Mouse (Mus musculus) C2C12 (cell line): Measurements from ENCODE around the gene C2cd5. TPM values are rescaled to one million over a fixed set of nuclear protein-coding genes. Genes with fewer than 3 reads are reported as not detected.

Source experiments
- H3K27me3 ChIP-seq: one replicate; pipeline ENCODE4 v1.6.1; 2011; ENCODE audit not compliant: control insufficient read depth, insufficient read depth, insufficient read length
- H3K36me3 ChIP-seq: one replicate; pipeline ENCODE4 v1.6.1; 2011; ENCODE audit not compliant: control insufficient read depth, insufficient read depth
- H3K4me3 ChIP-seq: one replicate; pipeline ENCODE4 v1.5.1; 2011; ENCODE audit warnings: mild to moderate bottlenecking, control low read depth; ENCODE audit not compliant: poor library complexity, insufficient read depth, severe bottlenecking
- H3K79me2 ChIP-seq: one replicate; pipeline ENCODE4 v1.6.1; 2011; ENCODE audit not compliant: control insufficient read depth, insufficient read depth
- H3K79me3 ChIP-seq: one replicate; pipeline ENCODE4 v1.6.1; 2011; ENCODE audit warnings: low read depth, control low read depth
- H3ac ChIP-seq: one replicate; pipeline ENCODE3; 2011; ENCODE audit warnings: low read depth; ENCODE audit not compliant: control insufficient read depth, insufficient read length
- CEBPB ChIP-seq: IDR thresholded peaks from one replicate; pipeline ENCODE4 v1.6.1; 2011; ENCODE audit warnings: low read depth, mild to moderate bottlenecking, control low read depth, moderate library complexity
- CTCF ChIP-seq: IDR thresholded peaks from one replicate; pipeline ENCODE4 v1.5.1; 2011; ENCODE audit not compliant: control insufficient read depth, insufficient read depth, insufficient read length
- FOSL1 ChIP-seq: IDR thresholded peaks from one replicate; pipeline ENCODE4 v1.8.0; 2011; ENCODE audit warnings: mild to moderate bottlenecking, low read length; ENCODE audit not compliant: poor library complexity, insufficient read depth, severe bottlenecking
- MAX ChIP-seq: IDR thresholded peaks from one replicate; pipeline ENCODE4 v1.6.1; 2011; ENCODE audit warnings: mild to moderate bottlenecking, control low read depth
- MYOD1 ChIP-seq: IDR thresholded peaks from one replicate; pipeline ENCODE4 v1.6.1; 2011; ENCODE audit warnings: low read depth; ENCODE audit not compliant: control insufficient read depth, insufficient read length
- MYOG ChIP-seq: IDR thresholded peaks from one replicate; pipeline ENCODE4 v1.6.1; 2011; ENCODE audit not compliant: control insufficient read depth, insufficient read length; ENCODE audit errors: extremely low read depth
- USF1 ChIP-seq: IDR thresholded peaks from one replicate; pipeline ENCODE4 v1.6.1; 2011; ENCODE audit warnings: low read depth, mild to moderate bottlenecking, control low read depth, moderate library complexity
- polyA plus RNA-seq: library from polyadenylated mRNA; unstranded; fragments of >200 nt; fragmentation: generic; extraction: Trizol; gene quantifications from one replicate; pipeline ENCODE4 v1.2.1, GENCODE M21; 2012; ENCODE audit warnings: missing spikeins

C2cd5 gene
- polyA plus RNA-seq, 1 experiment: 4.8 TPM

DNA sequence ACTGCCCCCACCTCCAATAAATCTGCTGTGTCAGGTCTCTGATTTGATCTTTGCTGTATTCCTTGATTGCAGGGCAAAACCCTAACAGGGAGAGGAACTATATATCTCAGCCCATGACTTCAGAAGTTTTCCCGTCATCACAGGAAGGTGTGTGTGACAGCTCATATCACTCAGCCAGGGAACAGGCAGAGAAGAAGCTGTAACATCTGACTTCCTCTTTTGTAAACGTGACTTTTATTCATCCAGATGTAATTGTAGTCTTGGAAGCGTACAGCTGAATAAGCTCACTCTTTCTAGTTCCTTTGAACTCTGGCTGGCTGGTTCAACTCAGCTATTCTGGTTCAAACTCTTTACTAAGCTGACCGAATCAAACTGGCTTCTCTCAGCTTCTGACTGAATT is 30.5 kb upstream of the C2cd5 start:
- no peak overlapping the region for H3ac ChIP-seq
- no peaks in the 10 kb centered on the region for H3K79me2 ChIP-seq
- no peaks in the 10 kb centered on the region for H3K79me3 ChIP-seq
- H3K36me3 ChIP-seq: no peaks in the 10 kb centered on the region
- H3K27me3 ChIP-seq: no peaks in the 10 kb centered on the region
- no peak for TF ChIP-seq CTCF
- no peak for TF ChIP-seq USF1
- no peak for TF ChIP-seq FOSL1
- TF ChIP-seq CEBPB: no peak
- no peak for TF ChIP-seq MYOG
- no peak for TF ChIP-seq MAX
- TF ChIP-seq MYOD1: no peak
- no peak overlapping the region for H3K4me3 ChIP-seq

DNA sequence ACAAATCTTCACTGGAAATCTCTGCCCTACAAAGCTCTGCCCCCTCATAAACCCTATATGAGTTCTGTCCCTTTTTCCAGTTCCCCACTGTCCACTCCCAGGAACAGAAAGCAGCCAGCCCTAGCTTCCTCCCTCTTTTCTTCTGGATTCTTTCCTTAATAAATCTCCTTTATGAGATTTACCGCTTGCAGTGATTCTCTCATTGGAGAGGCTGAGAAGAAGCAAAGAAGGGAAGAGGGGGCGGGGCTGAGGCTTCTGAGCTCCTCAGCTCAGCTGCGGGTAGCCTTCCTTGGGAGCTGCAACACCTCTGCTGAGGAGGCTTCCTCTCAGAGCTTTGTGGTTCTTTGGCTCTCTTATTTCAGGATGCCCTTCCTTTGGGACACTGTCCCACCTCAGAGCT is 30.0 kb upstream of the C2cd5 start:
- Histone ChIP-seq H3K27me3 (no peaks in the 10 kb centered on the region), H3K36me3 (no peaks in the 10 kb centered on the region), H3K79me3 (no peaks in the 10 kb centered on the region), H3K4me3 (no peak overlapping the region), H3ac (no peak overlapping the region), H3K79me2 (no peaks in the 10 kb centered on the region)
- TF ChIP-seq MYOG (no peak), CTCF (no peak), MAX (no peak)

DNA sequence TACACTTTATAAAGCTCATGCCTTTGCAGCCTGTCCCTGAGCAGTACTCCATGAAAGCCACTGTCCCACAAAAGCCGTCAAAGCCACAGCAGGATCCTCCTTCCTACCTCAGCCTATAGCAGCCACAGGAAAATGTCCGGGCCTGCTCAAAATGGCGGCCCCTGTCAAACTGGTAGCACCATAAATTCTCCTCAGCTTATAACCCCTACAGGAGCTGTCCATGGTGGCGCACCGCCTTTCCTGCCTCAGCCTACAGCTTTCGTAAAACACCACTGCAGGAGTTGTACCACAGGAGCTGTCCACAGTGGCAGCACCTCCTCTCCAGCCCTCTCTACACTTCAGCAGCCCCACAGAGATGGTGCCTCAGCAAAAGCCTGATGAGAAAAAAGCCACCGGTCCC is 29.5 kb upstream of the C2cd5 start:
- H3K79me3 ChIP-seq: no peaks in the 10 kb centered on the region
- H3K27me3 ChIP-seq: no peaks in the 10 kb centered on the region
- H3K36me3 ChIP-seq: no peaks in the 10 kb centered on the region
- TF ChIP-seq CEBPB (no peak), CTCF (no peak), FOSL1 (no peak), MYOD1 (no peak), MAX (no peak), MYOG (no peak)
- H3K79me2 ChIP-seq: no peaks in the 10 kb centered on the region
- H3ac ChIP-seq: no peak overlapping the region
- no peak overlapping the region for H3K4me3 ChIP-seq

DNA sequence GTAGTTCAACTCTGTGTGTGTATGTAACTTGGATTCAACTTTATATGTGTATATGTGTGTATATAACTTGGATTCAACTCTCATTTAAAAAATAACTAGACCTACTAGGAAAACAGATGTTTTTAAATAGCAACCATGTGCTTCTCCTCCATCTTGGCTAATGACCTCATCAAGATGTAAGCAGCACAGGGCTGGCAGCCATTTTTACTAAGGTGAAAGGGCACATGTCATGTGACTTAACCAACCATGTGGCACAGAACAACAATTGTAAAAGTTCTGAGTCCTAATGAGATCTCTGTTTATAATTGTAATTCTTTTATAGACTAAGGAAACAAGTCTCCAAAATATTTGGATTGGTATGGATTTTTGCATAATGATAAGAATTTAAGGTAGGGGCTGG is 25.8 kb upstream of the C2cd5 start:
- TF ChIP-seq MYOD1: no peak
- no peak for TF ChIP-seq CEBPB
- no peak for TF ChIP-seq CTCF
- TF ChIP-seq MYOG: no peak
- TF ChIP-seq FOSL1: no peak
- TF ChIP-seq USF1: no peak
- TF ChIP-seq MAX: no peak
- H3ac ChIP-seq: no peak overlapping the region

DNA sequence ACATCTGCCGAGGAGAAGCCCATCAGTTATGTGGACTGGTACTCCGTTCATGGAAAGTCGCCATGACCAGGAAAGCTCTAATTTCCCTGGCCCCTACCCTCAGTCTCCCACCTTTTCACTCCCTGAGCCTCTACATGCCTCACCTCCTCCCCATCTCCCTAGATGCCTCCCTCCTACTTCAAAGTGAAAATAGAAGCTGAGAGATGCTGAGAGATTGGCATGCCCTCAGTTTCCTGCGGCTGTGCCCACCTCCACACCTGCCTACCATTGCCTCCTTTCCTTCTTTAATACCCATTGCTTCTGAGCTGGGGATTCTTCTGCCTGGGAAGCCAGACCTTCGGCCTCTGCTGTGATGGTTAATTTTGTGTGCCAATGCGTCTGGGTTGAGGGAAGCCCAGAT is 19.4 kb upstream of the C2cd5 start:
- Histone ChIP-seq H3K79me3 (no peaks in the 10 kb centered on the region), H3K4me3 (no peak overlapping the region), H3ac (no peak overlapping the region), H3K79me2 (no peaks in the 10 kb centered on the region), H3K36me3 (no peaks in the 10 kb centered on the region), H3K27me3 (no peaks in the 10 kb centered on the region)
- TF ChIP-seq MYOD1: no peak

More for the DNA sequence above, 25.8 kb upstream of the C2cd5 start:
- H3K27me3 ChIP-seq: no peaks in the 10 kb centered on the region
- H3K79me3 ChIP-seq: no peaks in the 10 kb centered on the region
- H3K36me3 ChIP-seq: no peaks in the 10 kb centered on the region
- H3K4me3 ChIP-seq: no peak overlapping the region
- no peaks in the 10 kb centered on the region for H3K79me2 ChIP-seq

DNA sequence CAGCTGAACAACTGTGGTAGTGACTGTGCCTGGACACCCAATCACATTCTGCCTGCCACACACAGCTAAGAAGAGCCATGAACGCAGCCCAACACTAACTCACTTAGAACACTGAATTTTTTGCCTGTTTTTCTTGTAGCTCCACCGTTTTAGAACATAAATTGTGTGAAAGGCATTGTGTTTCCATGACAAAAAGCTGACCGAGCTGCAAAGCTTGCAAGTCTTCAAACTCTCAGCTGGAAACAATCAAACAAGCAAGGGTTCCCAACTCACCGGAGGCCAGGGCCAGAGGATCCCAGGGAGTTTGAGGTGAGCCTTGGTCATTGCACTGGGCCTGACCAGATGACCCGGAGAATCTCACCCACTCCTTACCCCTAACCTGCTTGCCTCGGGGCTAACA is 16.8 kb upstream of the C2cd5 start:
- Histone ChIP-seq H3K36me3 (no peaks in the 10 kb centered on the region), H3K27me3 (no peaks in the 10 kb centered on the region)
- TF ChIP-seq USF1: no peak

More for the DNA sequence above, 16.8 kb upstream of the C2cd5 start:
- H3K79me2 ChIP-seq: no peaks in the 10 kb centered on the region
- no peak overlapping the region for H3ac ChIP-seq
- H3K79me3 ChIP-seq: no peaks in the 10 kb centered on the region
- no peak overlapping the region for H3K4me3 ChIP-seq
